Mouse (Mus musculus) E14TG2a.4 (cell line): ENCODE results near the gene Zfp366.

Experiments
- CTCF ChIP-seq: conservative IDR thresholded peaks from 2 replicates; pipeline ENCODE4 v1.5.1; 2014; ENCODE audit warnings: low read length
- NANOG ChIP-seq: IDR thresholded peaks from 2 replicates; pipeline ENCODE4 v1.6.1; 2014; ENCODE audit warnings: borderline replicate concordance, low read length, mixed read lengths
- POU5F1 ChIP-seq: IDR thresholded peaks from 2 replicates; pipeline ENCODE4 v1.6.1; 2014; ENCODE audit warnings: low read length, borderline replicate concordance

- TF ChIP-seq CTCF: no peak
- TF ChIP-seq POU5F1: no peak
- TF ChIP-seq NANOG: no peak
Measured at GRCm38 (mm10) chr13:99244896-99245295, 60.3 kb downstream of the Zfp366 start.
